Mouse (Mus musculus) layer of hippocampus, adult 9-10 months (tissue): ENCODE measurements around the gene Elmo2.

Experiments
- DNase-seq: peaks from one replicate; pipeline ENCODE4 v3.0.0; 2022; ENCODE audit warnings: low spot score

The Elmo2 gene

DNA sequence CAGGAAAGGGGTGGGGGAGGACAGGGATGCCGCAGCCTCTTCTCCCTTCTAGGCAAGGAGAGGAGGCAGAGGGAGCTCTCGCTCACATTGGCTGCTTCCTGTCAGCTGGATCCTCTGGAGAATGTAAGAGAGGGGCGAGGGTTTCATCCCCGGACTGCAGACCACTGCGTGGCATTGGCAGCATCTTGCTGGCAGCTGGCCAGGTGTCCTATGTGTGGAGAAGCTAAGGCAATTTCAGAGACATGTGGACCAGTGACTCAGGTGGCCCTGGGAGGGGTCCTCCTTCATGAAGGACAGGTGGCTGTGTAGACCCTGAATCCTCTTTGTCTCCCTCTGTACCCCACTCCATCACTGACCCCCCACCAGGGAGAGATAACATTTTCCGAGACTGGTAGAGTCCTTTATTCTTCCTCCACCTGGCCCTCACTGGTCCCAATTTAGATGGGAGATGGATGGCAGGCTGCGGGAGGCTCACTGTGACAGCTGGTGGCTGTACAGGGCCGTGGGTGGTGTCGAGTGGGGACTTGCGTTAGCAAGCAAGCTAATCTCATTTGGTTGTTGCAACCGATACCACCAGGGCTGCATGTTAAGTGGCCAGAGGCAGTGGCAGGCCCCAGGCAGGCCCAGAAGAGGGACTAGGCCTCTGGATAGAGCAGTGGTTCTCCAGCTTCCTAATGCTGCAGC, 69.0 kb downstream of the Elmo2 start:
- no peak for DNase-seq

GRCm38 (mm10) chr2:165256213-165256612, 70.1 kb downstream of the Elmo2 start:
- DNase-seq: no peak

DNA sequence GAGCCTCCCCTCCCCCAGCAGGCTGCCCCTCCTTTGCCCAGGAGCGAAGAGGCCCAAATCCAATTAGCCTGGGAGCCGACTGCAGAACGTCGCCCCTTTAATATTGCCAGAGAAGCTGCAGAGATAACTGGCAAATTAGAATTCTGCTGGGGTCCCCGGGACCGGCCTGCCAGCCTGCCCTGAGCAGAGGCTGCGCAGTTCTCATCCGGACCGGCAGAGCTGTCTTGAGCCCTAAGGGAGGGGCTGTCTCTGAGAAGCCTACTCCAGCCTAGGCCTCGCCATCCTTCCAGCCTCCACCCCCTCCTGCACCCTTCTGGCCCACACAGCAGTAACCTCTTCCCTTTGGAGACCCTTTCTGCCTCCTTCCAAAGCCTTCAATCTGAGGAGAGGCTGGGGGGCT, 72.4 kb downstream of the Elmo2 start:
- DNase-seq: no peak

- no peak for DNase-seq
These were observed 73.0 kb downstream of the Elmo2 start for GRCm38 (mm10) chr2:165253269-165253668.

DNA sequence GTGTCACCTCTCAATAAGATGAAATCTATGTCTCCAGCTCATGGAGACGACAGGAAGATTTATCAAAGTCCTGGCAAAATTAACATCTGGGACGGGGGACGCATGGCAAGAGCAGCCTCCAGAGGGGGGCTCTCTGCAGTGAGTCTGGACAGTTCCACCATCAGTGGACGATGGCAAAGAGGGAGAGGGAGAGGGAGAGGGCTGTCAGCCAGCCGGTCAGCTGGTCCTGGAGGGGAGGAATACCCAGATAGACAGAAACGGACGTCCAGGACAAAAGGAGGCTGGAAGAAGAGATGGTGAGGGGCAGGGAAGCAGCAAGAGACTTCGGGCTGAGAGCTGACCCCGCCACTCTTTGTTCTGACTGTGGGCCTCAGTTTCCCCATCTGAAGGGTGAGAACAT, 73.5 kb downstream of the Elmo2 start:
- DNase-seq: no peak

GRCm38 (mm10) chr2:165252381-165252780, 73.9 kb downstream of the Elmo2 start:
- DNase-seq: no peak

GRCm38 (mm10) chr2:165250903-165251302, 75.4 kb downstream of the Elmo2 start:
- DNase-seq: no peak

DNA sequence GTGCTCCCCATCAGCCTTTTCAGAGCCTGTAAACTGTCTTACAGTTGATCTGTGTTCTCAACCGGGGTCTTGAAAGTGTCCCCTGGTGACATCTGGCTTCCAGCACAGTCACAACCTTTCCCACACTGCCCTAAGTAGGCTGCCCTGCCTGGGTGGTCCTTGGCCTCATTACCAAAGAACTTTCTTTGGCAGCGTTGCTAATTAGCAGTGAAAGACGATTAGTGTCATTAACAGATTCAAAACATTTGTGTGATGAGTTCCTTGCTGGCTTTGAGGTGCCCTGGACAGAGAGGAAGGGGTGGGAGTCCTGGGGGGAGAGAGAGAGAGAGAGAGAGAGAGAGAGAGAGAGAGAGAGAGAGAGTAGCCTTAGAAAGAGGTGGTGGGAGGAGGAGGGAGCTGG, 77.3 kb downstream of the Elmo2 start:
- DNase-seq: no peak

DNA sequence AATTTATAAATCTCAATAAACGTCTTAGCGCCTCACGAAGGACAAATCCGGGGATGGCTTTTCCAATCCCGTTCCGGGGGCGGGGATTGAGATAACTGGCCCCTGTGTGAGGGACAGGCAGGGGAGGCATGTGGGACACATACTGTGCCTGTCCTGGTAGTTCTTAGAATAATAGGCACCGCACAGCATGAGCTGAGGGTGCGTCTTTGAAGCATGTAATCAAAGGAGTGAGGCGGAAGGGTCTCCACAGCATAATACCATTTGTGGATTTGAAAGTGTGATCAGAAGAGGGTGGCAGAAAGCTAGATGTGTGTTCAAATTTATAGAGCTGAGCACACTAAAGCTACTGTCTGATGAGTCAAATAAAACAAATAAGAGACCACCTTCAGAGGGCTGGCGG, 79.9 kb downstream of the Elmo2 start:
- no peak for DNase-seq

DNA sequence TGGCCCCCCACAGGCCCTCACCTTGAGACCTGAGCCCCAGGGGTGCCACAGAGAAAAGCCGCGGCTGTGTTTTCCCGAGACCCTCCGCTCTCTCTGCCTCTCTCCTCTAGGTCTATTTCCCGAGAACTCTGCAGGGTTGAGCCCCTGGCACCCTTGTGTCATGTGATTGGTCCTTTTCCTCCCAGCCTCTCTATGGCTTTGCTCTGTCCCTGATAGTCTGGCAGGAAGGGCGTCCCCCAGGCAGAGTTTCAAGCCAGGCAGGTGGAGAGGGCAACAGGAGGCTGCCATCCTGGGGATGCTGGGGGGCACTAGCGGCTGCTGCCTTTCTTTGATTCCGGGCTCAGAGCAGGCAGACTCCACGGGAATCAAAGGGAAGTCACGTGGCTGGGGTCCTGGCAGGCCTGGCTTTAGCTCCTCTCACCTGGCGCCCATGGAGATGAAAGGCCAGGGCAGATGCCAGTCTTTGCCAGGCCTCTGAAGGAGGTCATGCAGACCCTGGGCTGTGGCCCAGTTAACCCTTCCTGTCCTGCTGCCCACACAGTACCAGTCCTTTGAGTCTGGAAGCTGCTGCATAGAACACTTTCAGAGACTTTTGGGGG, 83.1 kb downstream of the Elmo2 start:
- DNase-seq: no peak

GRCm38 (mm10) chr2:165242575-165242974, 83.7 kb downstream of the Elmo2 start:
- DNase-seq: no peak

DNA sequence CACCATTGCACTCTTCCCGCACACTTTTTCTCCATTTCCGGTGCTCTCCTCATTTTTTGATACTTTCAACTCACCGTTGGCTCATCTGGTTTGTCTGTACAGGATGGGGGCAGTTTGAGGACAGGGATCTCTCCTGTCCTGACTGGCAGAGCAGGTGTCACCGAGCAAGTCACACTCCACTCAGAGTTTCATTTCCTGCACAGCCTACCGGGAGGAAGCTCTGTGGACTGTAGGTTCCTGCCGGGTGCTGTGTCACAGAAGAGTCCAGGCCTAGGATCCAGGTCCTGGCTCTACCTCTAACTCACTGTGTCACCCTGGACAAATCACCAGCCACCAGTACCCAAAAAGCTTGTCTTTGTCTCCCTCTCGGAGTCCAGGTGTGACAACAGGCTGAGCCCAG, 84.5 kb downstream of the Elmo2 start:
- DNase-seq: no peak

GRCm38 (mm10) chr2:165240371-165240770, 85.9 kb downstream of the Elmo2 start:
- no peak for DNase-seq

DNA sequence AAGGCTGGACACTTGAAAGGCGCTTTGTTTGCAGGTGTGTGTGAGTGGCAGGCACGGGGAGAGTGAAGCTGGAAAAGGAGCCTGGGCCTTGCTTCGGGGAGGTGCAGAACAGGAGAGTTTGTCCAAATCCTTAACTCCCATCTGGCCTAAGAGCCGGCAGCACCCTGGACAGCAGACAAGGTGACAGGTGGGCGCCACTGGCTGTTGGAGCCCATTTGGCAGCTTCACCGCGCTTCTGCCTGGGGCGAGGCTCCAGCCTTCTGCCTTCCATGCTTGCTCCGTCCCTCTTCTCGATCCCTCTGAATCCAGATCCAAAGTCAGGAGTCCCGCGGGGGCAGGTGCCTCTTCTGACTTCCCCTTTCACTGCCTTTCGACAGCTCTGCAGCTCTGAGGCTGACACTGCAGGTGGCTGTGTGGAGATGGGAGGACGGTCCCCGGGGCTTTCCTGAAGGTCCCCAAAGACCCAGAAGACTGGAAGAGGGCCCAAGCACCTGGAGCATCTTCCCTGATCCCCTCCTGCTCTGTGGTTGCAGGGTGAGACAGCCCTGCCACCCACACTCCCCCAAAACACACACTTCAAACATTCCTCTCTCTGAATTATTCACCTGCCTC, 86.6 kb downstream of the Elmo2 start:
- DNase-seq: no peak

GRCm38 (mm10) chr2:165238416-165239145, 87.7 kb downstream of the Elmo2 start:
- no peak for DNase-seq
